Mouse (Mus musculus) bone marrow, adult 2 months (tissue): ENCODE measurements around the gene Hoxb2.

Experiments used
- CTCF ChIP-seq: fragments of 200-500 bp; IDR thresholded peaks from 2 replicates; pipeline ENCODE4 v1.5.1; 2011; ENCODE audit warnings: low read length, control low read depth; ENCODE audit not compliant: control insufficient read depth, insufficient read depth
- POLR2A ChIP-seq: fragments of 200-500 bp; IDR thresholded peaks from 2 replicates; pipeline ENCODE4 v1.6.1; 2011; ENCODE audit warnings: low read depth, mild to moderate bottlenecking, control low read depth, low read length, borderline replicate concordance; ENCODE audit not compliant: control insufficient read depth

DNA sequence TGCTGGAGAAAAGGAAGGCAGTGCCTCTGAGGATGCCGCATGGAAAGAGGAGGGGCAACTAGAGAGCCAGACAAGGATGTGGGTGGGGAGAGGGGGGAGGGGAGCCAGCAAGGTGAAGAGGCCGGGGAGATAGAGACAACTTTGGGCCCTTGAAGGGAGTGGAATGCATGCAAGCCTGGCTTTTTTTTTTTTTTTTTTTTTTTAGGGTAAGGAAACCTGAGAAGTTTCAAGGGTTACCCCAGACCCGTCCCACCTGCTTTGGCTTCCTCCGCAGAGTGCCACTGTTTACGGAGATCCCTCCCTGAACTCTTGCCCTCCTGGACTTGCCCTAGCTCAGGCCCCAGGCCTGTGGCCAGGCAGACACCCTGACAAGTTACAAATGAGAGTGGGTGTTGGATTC lies 13.5 kb downstream of the Hoxb2 start:
- no peak for TF ChIP-seq CTCF
- no peak for TF ChIP-seq POLR2A
